Mouse (Mus musculus) heart, adult 2 months (tissue): ENCODE results near the gene March11. TPM values are rescaled to one million over a fixed set of nuclear protein-coding genes. Genes with fewer than 3 reads are reported as not detected.

Source experiments
- DNase-seq, 2 experiments: peaks; one replicate each; pipeline ENCODE4 v3.0.0; 2021
- H3K27ac ChIP-seq: fragments of 200-600 bp; 2 replicates; pipeline ENCODE4 v1.8.1; 2022
- H3K27me3 ChIP-seq: fragments of 200-500 bp; 2 replicates; pipeline ENCODE4 v1.6.1; 2012; ENCODE audit warnings: mild to moderate bottlenecking, low read length, inconsistent platforms, mixed read lengths; ENCODE audit not compliant: control insufficient read depth, insufficient read depth
- H3K36me3 ChIP-seq: fragments of 200-500 bp; 2 replicates; pipeline ENCODE4 v1.6.1; 2012; ENCODE audit warnings: low read length, inconsistent platforms; ENCODE audit not compliant: control insufficient read depth, insufficient read depth
- H3K4me1 ChIP-seq: fragments of 200-500 bp; 2 replicates; pipeline ENCODE4 v1.6.1; 2011; ENCODE audit warnings: low read length; ENCODE audit not compliant: control insufficient read depth, insufficient read depth
- H3K4me3 ChIP-seq: fragments of 200-600 bp; 2 replicates; pipeline ENCODE4 v1.8.1; 2022
- H3K79me2 ChIP-seq: fragments of 200-500 bp; replicated peaks from 2 replicates; pipeline ENCODE4 v1.6.1; 2012; ENCODE audit warnings: mild to moderate bottlenecking, inconsistent platforms, low read length, moderate library complexity, mixed read lengths; ENCODE audit not compliant: control insufficient read depth, insufficient read depth
- H3K9ac ChIP-seq: fragments of 200-500 bp; 2 replicates; pipeline ENCODE4 v1.6.1; 2012; ENCODE audit warnings: low read depth, mild to moderate bottlenecking, control low read depth, inconsistent platforms, low read length, mixed read lengths
- CTCF ChIP-seq: fragments of 200-600 bp; IDR thresholded peaks from 2 replicates; pipeline ENCODE4 v1.8.1; 2022; ENCODE audit warnings: antibody characterized with exemption, mild to moderate bottlenecking, moderate library complexity
- EP300 ChIP-seq: fragments of 200-500 bp; IDR thresholded peaks from 2 replicates; pipeline ENCODE4 v1.6.1; 2011; ENCODE audit warnings: low read depth, low read length, control low read depth; ENCODE audit not compliant: insufficient read depth
- POLR2A ChIP-seq: fragments of 200-500 bp; IDR thresholded peaks from 2 replicates; pipeline ENCODE4 v1.6.1; 2011; ENCODE audit warnings: mild to moderate bottlenecking, low read depth, low read length, control low read depth; ENCODE audit not compliant: insufficient read depth
- WGBS: fragments of 180-500 bp; shearing (Covaris S2); methylation state at CpG from one replicate; pipeline ENCODE4 v1.1.7; 2018; 5-methylcytosine and 5-hydroxymethylcytosine counted together
- intact Hi-C: fragments of 180-260 bp; cut with DNase I; formaldehyde crosslinking; loops from one replicate; pipeline ENCODE4 v1.15.1; 2025
- long read RNA-seq: library from polyadenylated mRNA; stranded (forward); transcript quantifications from one replicate; pipeline ENCODE4 v2.0.0, GENCODE M21; 2021
- polyA plus RNA-seq: library from polyadenylated mRNA; depleted of rRNA; stranded (reverse); fragments of >200 nt; gene quantifications from 2 replicates; pipeline ENCODE4 v1.2.3, GENCODE M21; 2012; rRNA removed
- total RNA-seq, 2 experiments: library from RNA; stranded (reverse); gene quantifications; 2 replicates each; pipeline ENCODE4 v1.2.3; 2021

Gene March11
- total RNA-seq, result under 1 TPM; 0.18 to 0.25 TPM
- 0.47 and 0.74 TPM in 2 replicates for polyA plus RNA-seq
- long read RNA-seq, result 0 reads

DNA sequence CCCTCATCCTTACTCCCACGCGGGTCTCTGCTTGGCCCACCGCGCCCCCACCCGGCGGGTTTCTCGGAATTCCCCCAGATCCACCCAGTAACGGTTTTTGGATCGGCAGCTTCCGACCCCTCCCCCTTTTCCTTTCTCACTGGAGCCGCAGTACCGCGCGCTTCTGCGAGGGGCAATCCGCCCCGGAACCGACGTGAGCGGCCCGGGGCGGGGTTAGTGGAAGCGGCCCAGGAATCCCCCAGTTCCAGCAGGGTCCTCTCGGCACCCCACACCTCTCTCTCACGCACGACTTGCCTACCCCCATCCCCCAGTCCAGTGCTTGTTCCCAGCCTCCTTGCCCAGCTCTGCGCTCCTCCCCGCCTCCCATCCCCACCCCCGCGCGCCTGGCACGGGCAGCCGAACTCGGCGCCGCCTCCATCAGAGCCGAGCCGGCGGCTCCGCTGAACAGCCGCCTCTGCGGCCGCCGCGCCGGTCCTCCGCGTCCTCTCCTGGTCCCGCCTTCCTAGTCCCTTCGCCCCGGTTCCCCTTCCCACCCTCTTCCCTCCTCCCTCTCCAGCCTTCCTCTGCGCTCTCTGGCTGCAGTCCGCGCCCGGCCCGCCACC, at the start of gene March11:
Gene March11, plus strand, starts transcription at position 420 of the 602 bp plus-strand sequence.
- Histone ChIP-seq H3K4me3 (peak within 1 kb of the TSS; percentile 23; the same call in 1 of the 2 replicates), H3K4me1 (no peaks in the 10 kb centered on the region; the same call in 1 of the 2 replicates), H3K27ac (no peak within 1 kb of the TSS), H3K36me3 (0 out of 2 replicates have a peak, but pooled peaks cover 2% of the 10 kb centered on the region), H3K79me2 (no peaks in the 10 kb centered on the region), H3K27me3 (no peaks in the 10 kb centered on the region; the same call in 1 of the 2 replicates), H3K9ac (peak within 1 kb of the TSS; percentile 38; the same call in 1 of the 2 replicates)
- WGBS, result 1% methylated on average over 49 of the region's 56 CpGs
- no peak for TF ChIP-seq POLR2A
- TF ChIP-seq CTCF, result no peak
- no peak for TF ChIP-seq EP300
- intact Hi-C loops, result no loop called here
- DNase-seq, result peak; percentile 17 to 35

DNA sequence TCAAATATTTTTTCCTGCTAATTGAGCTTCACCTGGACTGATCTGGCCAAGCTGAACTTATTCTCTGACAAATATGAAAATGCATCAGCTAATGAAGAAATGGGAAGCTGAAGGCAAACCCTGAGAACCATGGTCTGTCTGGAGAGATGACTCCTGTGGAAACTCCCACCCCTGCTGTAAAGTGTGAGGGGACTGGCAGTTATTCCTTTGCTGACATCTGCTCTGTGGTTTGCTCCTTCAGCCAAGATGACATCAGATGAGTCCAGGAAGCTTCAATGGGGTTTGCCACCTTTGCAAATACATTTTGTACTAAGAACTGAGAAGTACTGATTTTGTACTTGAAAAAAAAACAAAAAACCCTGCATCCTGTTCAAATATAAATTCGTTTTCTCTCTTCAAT, 46.5 kb upstream of the March11 start:
- Histone ChIP-seq H3K4me1 (no peaks in the 10 kb centered on the region), H3K36me3 (no peaks in the 10 kb centered on the region), H3K27me3 (no peaks in the 10 kb centered on the region), H3K27ac (no peak overlapping the region), H3K79me2 (no peaks in the 10 kb centered on the region), H3K9ac (no peak overlapping the region), H3K4me3 (no peak overlapping the region)
- intact Hi-C loops, result no loop called here
- no peak for TF ChIP-seq EP300
- TF ChIP-seq POLR2A, result no peak
- TF ChIP-seq CTCF, result no peak
- WGBS, result 34% methylated on average over 1 of the region's 1 CpGs
- no peak for DNase-seq

- Histone ChIP-seq H3K27ac (no peak overlapping the region), H3K4me1 (no peaks in the 10 kb centered on the region), H3K36me3 (no peaks in the 10 kb centered on the region), H3K79me2 (no peaks in the 10 kb centered on the region), H3K9ac (no peak overlapping the region), H3K4me3 (no peak overlapping the region), H3K27me3 (no peaks in the 10 kb centered on the region)
- no peak for DNase-seq
- 68% methylated on average over 4 of the region's 4 CpGs for WGBS
- intact Hi-C loops, result no loop called here
- no peak for TF ChIP-seq EP300
- TF ChIP-seq POLR2A, result no peak
Observed at GRCm38 (mm10) chr15:26269596-26269995, 39.3 kb upstream of the March11 start.

DNA sequence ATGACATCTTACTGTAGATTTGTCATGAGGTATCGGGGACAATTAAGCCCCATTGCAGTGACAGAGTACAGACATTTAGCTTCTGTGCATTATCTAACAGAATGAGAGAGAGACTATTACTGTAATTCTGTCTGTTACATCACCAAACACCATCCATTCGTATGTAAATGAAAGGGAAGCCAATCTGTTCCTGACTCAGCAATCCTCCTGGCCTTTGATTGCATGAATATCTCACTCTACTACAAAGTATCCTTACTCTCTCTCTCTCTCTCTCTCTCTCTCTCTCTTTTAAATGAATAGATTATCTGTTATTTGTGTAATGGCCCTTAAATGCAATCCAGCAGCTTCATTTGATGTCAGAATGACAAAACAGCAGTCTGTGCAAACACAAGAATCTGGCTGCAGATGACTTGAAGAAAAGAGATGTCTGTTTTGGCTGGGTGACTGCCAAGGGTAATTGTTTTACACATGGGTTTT, 32.8 kb upstream of the March11 start:
- TF ChIP-seq CTCF, result no peak
- no peak for TF ChIP-seq POLR2A
- TF ChIP-seq EP300, result no peak
- Histone ChIP-seq H3K9ac (no peak overlapping the region), H3K27ac (no peak overlapping the region), H3K4me1 (no peaks in the 10 kb centered on the region), H3K4me3 (no peak overlapping the region), H3K27me3 (no peaks in the 10 kb centered on the region), H3K36me3 (no peaks in the 10 kb centered on the region), H3K79me2 (no peaks in the 10 kb centered on the region)
- intact Hi-C loops, result no loop called here
- WGBS, result 59% methylated on average over 2 of the region's 2 CpGs
- no peak for DNase-seq

- DNase-seq, result no peak
- Histone ChIP-seq H3K79me2 (no peaks in the 10 kb centered on the region), H3K4me1 (no peaks in the 10 kb centered on the region), H3K27ac (no peak overlapping the region), H3K4me3 (no peak overlapping the region), H3K36me3 (no peaks in the 10 kb centered on the region), H3K27me3 (no peaks in the 10 kb centered on the region), H3K9ac (no peak overlapping the region)
- intact Hi-C loops, result no loop called here
- 77% methylated on average over 5 of the region's 5 CpGs for WGBS
- TF ChIP-seq EP300 (no peak), POLR2A (no peak), CTCF (no peak)
Observed at GRCm38 (mm10) chr15:26276608-26277007, 32.2 kb upstream of the March11 start.

DNA sequence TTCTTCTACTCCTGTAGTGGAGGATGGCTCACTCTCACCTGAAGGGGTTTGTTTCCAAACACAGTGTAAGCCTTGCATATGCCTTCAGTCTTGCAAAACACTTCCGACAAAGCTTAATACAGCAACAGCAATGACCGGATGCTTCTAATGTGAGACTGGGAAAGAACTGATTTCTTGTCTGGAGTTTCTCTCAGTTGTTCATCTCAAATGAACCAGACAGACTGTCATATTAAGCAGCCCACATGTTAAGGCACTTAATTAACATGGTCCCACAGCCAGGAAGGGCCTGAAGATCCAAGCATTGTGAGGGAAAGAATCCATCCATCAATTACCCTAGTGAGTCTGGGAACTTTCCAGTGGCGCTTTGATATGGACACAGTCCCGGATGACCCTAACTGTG, 17.0 kb upstream of the March11 start:
- Histone ChIP-seq H3K79me2 (no peaks in the 10 kb centered on the region), H3K4me1 (no peaks in the 10 kb centered on the region), H3K9ac (no peak overlapping the region), H3K36me3 (no peaks in the 10 kb centered on the region), H3K4me3 (no peak overlapping the region), H3K27ac (no peak overlapping the region), H3K27me3 (no peaks in the 10 kb centered on the region)
- no peak for TF ChIP-seq POLR2A
- TF ChIP-seq EP300, result no peak
- no peak for TF ChIP-seq CTCF
- DNase-seq, result no peak
- WGBS, result 85% methylated on average over 4 of the region's 4 CpGs
- intact Hi-C loops, result no loop called here
